Mouse (Mus musculus) limb, embryonic 15.5 days (tissue): ENCODE data around the gene Mapre3. TPM values are rescaled to one million over a fixed set of nuclear protein-coding genes. Genes with fewer than 3 reads are reported as not detected.

Source experiments
- ATAC-seq: fragments of 200-750 bp; cut with Nextera tagmentation; 2 replicates; pipeline ENCODE4 v1.8.0; 2017; ENCODE audit warnings: low read depth, moderate TSS enrichment; ENCODE audit not compliant: insufficient number of reproducible peaks, low FRiP score, low TSS enrichment
- H3K27ac ChIP-seq: fragments of 300-500 bp; sonication (generic); 2 replicates; pipeline ENCODE4 v1.5.1; 2015; ENCODE audit warnings: moderate library complexity, mild to moderate bottlenecking, inconsistent platforms
- H3K27me3 ChIP-seq: fragments of 300-500 bp; sonication (generic); 2 replicates; pipeline ENCODE4 v1.6.1; 2015; ENCODE audit warnings: inconsistent platforms
- H3K36me3 ChIP-seq: fragments of 300-500 bp; sonication (generic); 2 replicates; pipeline ENCODE4 v1.6.1; 2015; ENCODE audit warnings: inconsistent platforms
- H3K4me1 ChIP-seq: fragments of 300-500 bp; sonication (generic); 2 replicates; pipeline ENCODE4 v1.6.1; 2015; ENCODE audit warnings: inconsistent platforms
- H3K4me2 ChIP-seq: fragments of 300-500 bp; sonication (generic); 2 replicates; pipeline ENCODE4 v1.6.1; 2015; ENCODE audit warnings: mild to moderate bottlenecking, inconsistent platforms
- H3K4me3 ChIP-seq: fragments of 300-500 bp; sonication (generic); 2 replicates; pipeline ENCODE4 v1.5.1; 2015; ENCODE audit warnings: mild to moderate bottlenecking, inconsistent platforms
- H3K9ac ChIP-seq: fragments of 300-500 bp; sonication (generic); 2 replicates; pipeline ENCODE4 v1.6.1; 2015; ENCODE audit warnings: inconsistent platforms
- H3K9me3 ChIP-seq: fragments of 300-500 bp; sonication (generic); 2 replicates; pipeline ENCODE4 v1.6.1; 2016; ENCODE audit warnings: inconsistent platforms
- WGBS: fragments of 180-500 bp; shearing (Covaris S2); methylation state at CpG from one replicate; pipeline ENCODE4 v1.1.7; 2015; 5-methylcytosine and 5-hydroxymethylcytosine counted together
- polyA plus RNA-seq: library from polyadenylated mRNA; unstranded; fragments of >200 nt; fragmentation: Nextera tagmentation; extraction: Ambion mirVana; gene quantifications from 2 replicates; pipeline ENCODE4 v1.2.1, GENCODE M21; 2015

The Mapre3 gene
- polyA plus RNA-seq, 1 experiment from 2014 or later, result 30.6 TPM

- Histone ChIP-seq H3K4me3 (peak overlapping the region; percentile 81), H3K36me3 (peaks cover 20% of the 10 kb centered on the region), H3K4me1 (peaks cover 20% of the 10 kb centered on the region), H3K4me2 (peak overlapping the region; percentile 72), H3K9ac (peak overlapping the region; percentile 65), H3K9me3 (no peaks in the 10 kb centered on the region), H3K27ac (peak overlapping the region; percentile 99), H3K27me3 (no peaks in the 10 kb centered on the region)
- WGBS, result under 1% methylated on average over 28 of the region's 28 CpGs
- peak; percentile 87 for ATAC-seq
These were observed 73.5 kb downstream of the Mapre3 start for GRCm38 (mm10) chr5:30887858-30888336.

- H3K27me3 ChIP-seq, result no peaks in the 10 kb centered on the region
- under 1% methylated on average over 42 of the region's 42 CpGs for WGBS
- H3K9ac ChIP-seq, result peak within 1 kb of the TSS; percentile 71
These were observed 74.1 kb downstream of the Mapre3 start, which contains the start of gene Agbl5 for GRCm38 (mm10) chr5:30888337-30889087. Agbl5 (plus strand) TSS chr5:30888694.

GRCm38 (mm10) chr5:30889088-30889754 lies 74.8 kb downstream of the Mapre3 start:
- Histone ChIP-seq H3K27ac (peak overlapping the region; percentile 99), H3K36me3 (peaks cover 33% of the 10 kb centered on the region), H3K4me3 (peak overlapping the region; percentile 81), H3K27me3 (no peaks in the 10 kb centered on the region), H3K9me3 (no peaks in the 10 kb centered on the region), H3K4me1 (peaks cover 20% of the 10 kb centered on the region), H3K4me2 (peak overlapping the region; percentile 72), H3K9ac (peak overlapping the region; percentile 71)
- under 1% methylated on average over 42 of the region's 42 CpGs for WGBS
- peak; percentile 57 for ATAC-seq

More at GRCm38 (mm10) chr5:30888337-30889087, 74.1 kb downstream of the Mapre3 start, which contains the start of gene Agbl5:
- H3K4me2 ChIP-seq, result peak within 1 kb of the TSS; percentile 72
- peaks cover 26% of the 10 kb centered on the region for H3K36me3 ChIP-seq
- H3K9me3 ChIP-seq, result no peaks in the 10 kb centered on the region
- ATAC-seq, result peak; percentile 90
- peak within 1 kb of the TSS; percentile 99 for H3K27ac ChIP-seq
- peak within 1 kb of the TSS; percentile 81 for H3K4me3 ChIP-seq
- peaks cover 20% of the 10 kb centered on the region for H3K4me1 ChIP-seq

GRCm38 (mm10) chr5:30890375-30890774 lies 75.9 kb downstream of the Mapre3 start:
- Histone ChIP-seq H3K27me3 (no peaks in the 10 kb centered on the region), H3K4me3 (peak overlapping the region; percentile 81), H3K36me3 (peaks cover 45% of the 10 kb centered on the region), H3K9me3 (no peaks in the 10 kb centered on the region), H3K27ac (peak overlapping the region; percentile 99), H3K9ac (0 out of 2 replicates have a peak overlapping the region, but pooled peaks have one; percentile 28), H3K4me1 (peaks cover 20% of the 10 kb centered on the region), H3K4me2 (peak overlapping the region; percentile 72)
- no peak for ATAC-seq
- 78% methylated on average over 7 of the region's 7 CpGs for WGBS

- H3K9me3 ChIP-seq, result no peaks in the 10 kb centered on the region
- H3K27ac ChIP-seq, result no peak overlapping the region; the same call in 1 of the 2 replicates
- peaks cover 19% of the 10 kb centered on the region for H3K4me1 ChIP-seq
- WGBS, result 92% methylated on average over 5 of the region's 5 CpGs
- ATAC-seq, result no peak
- no peak overlapping the region for H3K4me2 ChIP-seq
- peaks cover 78% of the 10 kb centered on the region for H3K36me3 ChIP-seq
- H3K9ac ChIP-seq, result no peak overlapping the region
- H3K4me3 ChIP-seq, result no peak overlapping the region
- H3K27me3 ChIP-seq, result no peaks in the 10 kb centered on the region
These were observed 87.4 kb downstream of the Mapre3 start for GRCm38 (mm10) chr5:30901860-30902259.

- peak within 1 kb of the TSS; percentile 75 for H3K4me3 ChIP-seq
- H3K27ac ChIP-seq, result peak within 1 kb of the TSS; percentile 97
- no peaks in the 10 kb centered on the region for H3K9me3 ChIP-seq
- peaks cover 36% of the 10 kb centered on the region for H3K36me3 ChIP-seq
- H3K4me2 ChIP-seq, result peak within 1 kb of the TSS; percentile 78
- ATAC-seq, result peak; percentile 92
- under 1% methylated on average over 58 of the region's 58 CpGs for WGBS
- H3K4me1 ChIP-seq, result peaks cover 56% of the 10 kb centered on the region
- H3K27me3 ChIP-seq, result no peaks in the 10 kb centered on the region
- peak within 1 kb of the TSS; percentile 73 for H3K9ac ChIP-seq
These were observed 93.1 kb downstream of the Mapre3 start, which contains the start of gene Ost4 for GRCm38 (mm10) chr5:30907413-30908059. Ost4 (minus strand) TSS chr5:30907788.

GRCm38 (mm10) chr5:30908426-30909299 lies 94.2 kb downstream of the Mapre3 start:
- Histone ChIP-seq H3K4me3 (peak overlapping the region; percentile 75), H3K36me3 (peaks cover 27% of the 10 kb centered on the region), H3K27ac (peak overlapping the region; percentile 97), H3K27me3 (no peaks in the 10 kb centered on the region), H3K4me2 (peak overlapping the region; percentile 78), H3K9ac (peak overlapping the region; percentile 60), H3K4me1 (peaks cover 64% of the 10 kb centered on the region), H3K9me3 (no peaks in the 10 kb centered on the region)
- WGBS, result 17% methylated on average over 13 of the region's 13 CpGs
- ATAC-seq, result peak; percentile 46

- Histone ChIP-seq H3K36me3 (peaks cover 20% of the 10 kb centered on the region), H3K4me2 (peak overlapping the region; percentile 78; the same call in 1 of the 2 replicates), H3K4me1 (peaks cover 67% of the 10 kb centered on the region), H3K4me3 (no peak overlapping the region), H3K9ac (peak overlapping the region; percentile 11; the same call in 1 of the 2 replicates), H3K9me3 (no peaks in the 10 kb centered on the region), H3K27ac (peak overlapping the region; percentile 97), H3K27me3 (no peaks in the 10 kb centered on the region)
- no peak for ATAC-seq
- WGBS, result 23% methylated on average over 7 of the region's 7 CpGs
These were observed 94.8 kb downstream of the Mapre3 start for GRCm38 (mm10) chr5:30909300-30909659.

GRCm38 (mm10) chr5:30909863-30910262 lies 95.4 kb downstream of the Mapre3 start:
- Histone ChIP-seq H3K27ac (peak overlapping the region; percentile 97), H3K9me3 (no peaks in the 10 kb centered on the region), H3K4me1 (peaks cover 73% of the 10 kb centered on the region), H3K4me3 (no peak overlapping the region), H3K27me3 (no peaks in the 10 kb centered on the region), H3K36me3 (peaks cover 15% of the 10 kb centered on the region), H3K9ac (no peak overlapping the region), H3K4me2 (no peak overlapping the region)
- 78% methylated on average over 7 of the region's 7 CpGs for WGBS
- ATAC-seq, result no peak

- no peaks in the 10 kb centered on the region for H3K27me3 ChIP-seq
- no peaks in the 10 kb centered on the region for H3K9me3 ChIP-seq
- no peak overlapping the region for H3K4me3 ChIP-seq
- peaks cover 8% of the 10 kb centered on the region for H3K36me3 ChIP-seq
- H3K9ac ChIP-seq, result no peak overlapping the region
- no peak for ATAC-seq
- H3K27ac ChIP-seq, result peak overlapping the region; percentile 98
- no peak overlapping the region for H3K4me2 ChIP-seq
- peaks cover 74% of the 10 kb centered on the region for H3K4me1 ChIP-seq
These were observed 96.0 kb downstream of the Mapre3 start for GRCm38 (mm10) chr5:30910481-30910880.

- H3K27me3 ChIP-seq, result no peaks in the 10 kb centered on the region
- H3K36me3 ChIP-seq, result peaks cover 4% of the 10 kb centered on the region
- WGBS, result 38% methylated on average over 5 of the region's 5 CpGs
- H3K9ac ChIP-seq, result no peak overlapping the region
- no peak overlapping the region for H3K4me2 ChIP-seq
- no peak for ATAC-seq
- H3K4me1 ChIP-seq, result peaks cover 76% of the 10 kb centered on the region
- H3K4me3 ChIP-seq, result no peak overlapping the region
- H3K27ac ChIP-seq, result peak overlapping the region; percentile 98
- no peaks in the 10 kb centered on the region for H3K9me3 ChIP-seq
These were observed 97.7 kb downstream of the Mapre3 start for GRCm38 (mm10) chr5:30912156-30912555.
